Mouse (Mus musculus) liver, adult (tissue): Measurements from ENCODE around the gene Nabp2.

ENCODE experiments used
- GATA4 ChIP-seq: IDR thresholded peaks from 2 replicates; pipeline ENCODE4 v1.6.1; 2014; ENCODE audit warnings: mild to moderate bottlenecking, low read length; ENCODE audit not compliant: insufficient replicate concordance

Gene Nabp2

GRCm38 (mm10) chr10:128359226-128359625 lies 52.1 kb downstream of the Nabp2 start:
- no peak for TF ChIP-seq GATA4

GRCm38 (mm10) chr10:128358796-128359195 lies 52.5 kb downstream of the Nabp2 start:
- TF ChIP-seq GATA4, result no peak
